Mouse (Mus musculus): ENCODE measurements at regions not wholly inside any gene's neighbourhood (a gene's known extent, or its start where the extent isn't known, plus 50 kb on each side); places are given as distances from the start of the nearest gene placed in this dataset.

DNA sequence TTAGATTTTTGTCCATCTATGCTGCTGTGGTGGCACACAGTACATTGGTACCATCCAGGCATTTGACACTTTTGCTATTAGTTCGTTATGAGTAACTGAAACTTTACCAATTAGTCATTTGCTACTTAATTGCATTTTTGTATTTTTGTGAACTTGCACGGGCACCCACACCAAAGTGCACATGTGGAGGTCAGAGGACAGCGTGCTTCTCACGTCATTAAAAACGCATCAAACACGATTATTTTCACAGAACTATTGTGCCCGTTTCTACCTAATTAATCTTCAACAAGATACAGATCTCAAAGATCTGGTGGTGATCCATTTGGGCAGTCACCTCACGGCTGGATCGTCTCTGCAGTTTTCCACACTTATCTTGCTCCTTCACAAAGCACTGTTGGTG, 105.1 kb downstream of the Rpl14 start:
- TF ChIP-seq CTCF (IDR thresholded peaks at IDR 0.05) (no peak), EP300 (IDR thresholded peaks at IDR 0.05; ENCODE audit: insufficient read depth, low read depth, low read length) (no peak)
